Mouse (Mus musculus) adipocyte (in vitro differentiated cells): ENCODE data around the gene Tmprss13.
A peak's percentile ranks its signal among the peaks of the same experiment; 100 is the strongest.

ENCODE experiments used
- DNase-seq: peaks from one replicate; pipeline ENCODE4 v3.0.0-alpha.2; 2016; ENCODE audit warnings: low spot score

Gene Tmprss13

GRCm38 (mm10) chr9:45318855-45319254 is at the start of gene Tmprss13:
TSS of gene Tmprss13 (plus strand) at chr9:45319100.
- no peak for DNase-seq

GRCm38 (mm10) chr9:45272213-45272612 is 46.7 kb upstream of the Tmprss13 start:
- no peak for DNase-seq

GRCm38 (mm10) chr9:45274218-45274617 is 44.7 kb upstream of the Tmprss13 start:
- no peak for DNase-seq

GRCm38 (mm10) chr9:45274635-45275034 is 44.3 kb upstream of the Tmprss13 start:
- no peak for DNase-seq

DNA sequence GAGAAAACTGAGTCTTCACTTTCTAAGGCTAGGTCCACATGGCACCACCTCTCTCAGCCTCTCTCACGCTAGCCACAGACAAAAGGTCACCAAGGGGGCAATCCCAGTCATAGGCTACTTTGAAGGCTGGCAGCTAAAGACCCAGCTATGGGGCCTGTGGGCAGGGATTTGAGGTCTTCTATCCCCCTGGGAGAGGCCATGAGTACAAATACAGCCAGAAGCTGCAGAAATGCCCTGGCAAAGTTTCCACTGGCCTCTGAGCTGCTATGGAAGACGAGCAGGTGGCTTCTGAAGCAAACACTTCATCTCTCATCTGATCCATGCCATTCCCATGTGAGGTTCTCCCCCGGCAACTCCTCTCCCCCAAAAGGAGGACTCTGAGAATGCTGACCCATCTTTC is 38.8 kb upstream of the Tmprss13 start:
- DNase-seq: no peak

GRCm38 (mm10) chr9:45280891-45281290 is 38.0 kb upstream of the Tmprss13 start:
- DNase-seq: no peak

- DNase-seq: no peak
Observed at GRCm38 (mm10) chr9:45282466-45282865, 36.4 kb upstream of the Tmprss13 start.

- DNase-seq: no peak
Observed at GRCm38 (mm10) chr9:45291481-45292168, 27.3 kb upstream of the Tmprss13 start.

DNA sequence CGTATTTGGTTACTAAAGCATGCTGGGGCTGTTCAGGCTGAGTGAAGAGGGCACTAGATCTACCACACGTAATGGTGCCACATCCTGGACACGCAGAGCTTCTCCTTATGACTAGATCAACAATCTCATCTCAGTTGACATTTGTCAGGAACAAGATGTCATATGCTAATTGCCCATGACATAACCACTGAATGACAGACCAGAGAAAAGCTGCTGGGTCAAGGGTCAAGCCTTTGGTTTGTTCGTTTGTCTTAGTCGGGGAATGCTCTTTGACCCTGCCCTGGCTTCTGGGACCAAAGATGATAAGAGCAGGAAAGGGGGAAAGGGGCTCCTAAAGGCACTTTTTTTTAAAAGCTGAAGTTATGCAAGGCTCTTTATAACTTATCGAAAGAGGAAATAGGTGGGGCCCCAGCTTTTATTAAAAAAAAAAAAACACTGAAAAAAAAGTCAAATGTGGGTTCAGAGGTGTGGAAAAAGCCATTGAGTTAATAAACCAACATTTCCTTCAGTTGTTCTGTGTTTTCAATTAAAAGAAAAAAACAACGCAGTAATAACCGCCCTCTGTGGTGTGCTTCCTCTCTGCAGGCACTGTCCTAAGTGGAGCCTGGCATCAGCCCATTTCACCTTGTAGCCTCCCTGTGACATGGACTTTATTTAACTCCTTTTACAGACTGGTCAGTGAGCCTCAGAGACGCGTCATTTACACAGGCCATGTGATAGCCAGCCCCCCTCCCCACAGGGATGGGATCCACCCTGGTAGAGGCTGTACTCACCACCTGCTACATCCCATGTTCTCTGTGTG is 24.5 kb upstream of the Tmprss13 start:
- no peak for DNase-seq

- DNase-seq: no peak
Observed at GRCm38 (mm10) chr9:45299231-45300006, 19.5 kb upstream of the Tmprss13 start.

- peak; percentile 25 for DNase-seq
Observed at GRCm38 (mm10) chr9:45300422-45301104, 18.3 kb upstream of the Tmprss13 start.

- DNase-seq: no peak
Observed at GRCm38 (mm10) chr9:45301771-45302170, 17.1 kb upstream of the Tmprss13 start.

DNA sequence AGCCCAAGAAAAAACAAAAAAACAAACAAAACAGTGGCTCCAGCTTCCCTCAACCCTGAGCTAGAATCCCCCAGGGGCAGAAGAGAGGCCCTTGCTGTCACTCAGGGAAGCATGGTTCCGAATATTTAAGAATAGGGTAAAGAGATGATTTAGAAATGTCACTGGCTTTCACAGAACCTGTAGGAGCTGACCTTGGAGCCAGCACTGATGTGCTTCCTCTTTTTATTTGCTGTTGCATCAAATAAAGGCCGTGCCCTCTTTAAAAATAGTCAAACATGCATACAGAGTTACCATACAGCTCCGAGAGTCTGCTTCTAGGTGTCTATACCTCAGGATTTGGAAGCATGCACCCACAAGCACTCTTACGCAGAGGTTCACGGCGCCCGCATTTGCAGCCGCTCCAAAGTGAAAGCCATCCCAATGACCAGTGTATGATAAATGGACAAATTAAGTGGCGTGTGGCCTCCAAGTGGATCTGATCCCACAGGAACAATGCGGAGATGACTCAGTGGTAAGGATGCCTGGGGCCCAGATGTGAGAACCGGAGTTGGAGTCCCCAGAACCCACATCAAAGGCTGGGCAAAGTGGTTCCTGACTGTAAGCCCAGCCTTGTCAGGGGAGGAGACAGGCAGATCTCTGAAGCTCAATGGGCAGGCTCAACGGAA is 12.0 kb upstream of the Tmprss13 start:
- no peak for DNase-seq

- DNase-seq: no peak
Observed at GRCm38 (mm10) chr9:45308521-45308920, 10.4 kb upstream of the Tmprss13 start.

DNA sequence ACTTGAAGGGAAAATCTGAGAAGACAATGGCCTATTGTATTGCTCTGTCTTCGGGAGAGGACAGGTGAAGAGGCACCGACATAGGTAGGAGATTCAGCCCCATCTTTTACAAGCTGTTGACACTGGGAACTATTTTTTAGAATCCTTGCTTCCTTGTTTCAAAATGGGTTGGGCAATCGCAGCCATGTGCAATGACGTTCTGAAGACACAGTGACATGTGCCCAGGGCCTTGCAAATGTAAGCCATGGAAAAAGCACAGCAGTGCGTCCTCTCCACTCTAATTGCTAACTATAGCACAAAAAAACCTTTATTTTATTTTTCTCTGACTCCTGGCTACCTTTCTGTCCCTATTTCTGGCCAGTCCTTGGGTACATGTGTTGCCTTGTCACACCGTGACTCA is 7.0 kb upstream of the Tmprss13 start:
- DNase-seq: no peak

DNA sequence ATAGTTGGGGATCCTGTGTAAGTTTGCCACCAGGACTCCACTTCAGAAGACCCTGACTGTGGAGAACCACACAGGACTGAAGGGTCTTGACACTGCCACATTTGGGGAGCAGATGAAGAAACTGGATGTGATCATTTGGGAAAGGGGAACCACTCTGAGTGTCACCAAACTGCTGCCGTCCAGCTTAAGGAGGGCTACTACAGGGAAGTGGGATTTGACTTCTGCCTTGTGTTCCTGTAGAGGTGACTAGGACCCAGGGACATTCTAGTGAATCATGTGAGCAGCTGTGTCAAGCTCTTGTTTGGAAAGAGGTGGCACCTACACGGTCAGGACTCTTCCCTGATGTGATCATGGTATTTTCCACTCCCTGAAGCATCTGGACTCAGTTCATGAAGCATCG is 5.0 kb upstream of the Tmprss13 start:
- no peak for DNase-seq

- peak; percentile 60 for DNase-seq
Observed at GRCm38 (mm10) chr9:45317635-45318034, 1.3 kb upstream of the Tmprss13 start.

DNA sequence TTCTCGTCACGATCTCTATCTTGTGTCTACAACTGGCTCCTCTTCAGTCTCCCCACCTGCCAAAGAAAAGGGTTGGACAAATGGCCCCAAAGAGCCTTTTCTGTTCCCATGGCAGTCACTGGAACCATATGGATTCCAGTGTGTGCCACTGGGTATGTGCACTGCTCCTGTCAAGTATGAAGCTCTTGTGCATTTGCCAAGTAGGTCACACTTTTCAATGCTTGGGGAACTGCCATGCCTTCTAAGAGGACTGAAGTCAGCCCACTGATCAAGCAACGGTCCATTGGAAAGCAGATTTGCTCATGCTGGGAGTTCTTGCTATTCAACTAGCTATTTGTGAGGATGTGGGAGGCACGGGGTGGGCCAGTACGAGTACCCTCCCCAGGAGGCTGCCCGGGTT is 2.6 kb downstream of the Tmprss13 start:
- DNase-seq: no peak

GRCm38 (mm10) chr9:45321946-45322430 is 3.1 kb downstream of the Tmprss13 start:
- DNase-seq: no peak

- DNase-seq: no peak
Observed at GRCm38 (mm10) chr9:45326390-45326789, 7.5 kb downstream of the Tmprss13 start.

DNA sequence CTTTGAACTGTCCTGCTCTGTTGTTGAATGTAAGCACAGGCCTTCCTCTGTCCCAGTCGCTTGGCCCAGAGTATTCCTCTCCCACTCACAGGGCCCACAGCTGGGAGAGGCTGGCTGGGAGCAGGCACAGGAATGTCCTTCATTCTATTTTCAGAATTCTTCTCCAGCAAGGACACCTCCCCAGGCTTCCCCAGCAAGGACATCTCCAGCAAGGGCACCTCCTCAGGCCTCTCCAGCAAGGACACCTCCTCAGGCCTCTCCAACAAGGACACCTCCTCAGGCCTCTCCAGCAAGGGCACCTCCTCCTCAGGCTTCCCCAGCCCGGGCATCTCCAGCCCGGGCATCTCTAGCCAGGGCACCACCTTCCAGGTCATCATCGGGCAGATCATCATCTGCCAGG is 9.4 kb downstream of the Tmprss13 start:
- DNase-seq: no peak
